Mouse (Mus musculus) erythroblast, embryonic 14.5 days (primary cell): ENCODE measurements at regions not wholly inside any gene's neighbourhood (a gene's known extent, or its start where the extent isn't known, plus 50 kb on each side); places are given as distances from the start of the nearest gene placed in this dataset.

ENCODE experiments used
- H3K27me3 ChIP-seq: 2 replicates; pipeline ENCODE4 v1.6.1; 2012; ENCODE audit warnings: inconsistent platforms; ENCODE audit not compliant: control insufficient read depth
- H3K36me3 ChIP-seq: 2 replicates; pipeline ENCODE4 v1.6.1; 2012; ENCODE audit warnings: mild to moderate bottlenecking, inconsistent platforms; ENCODE audit not compliant: control insufficient read depth
- H3K4me1 ChIP-seq: 2 replicates; pipeline ENCODE4 v1.6.1; 2012; ENCODE audit warnings: inconsistent platforms; ENCODE audit not compliant: control insufficient read depth
- H3K4me3 ChIP-seq: replicated peaks from 2 replicates; pipeline ENCODE3; 2012; ENCODE audit warnings: moderate library complexity, mild to moderate bottlenecking, inconsistent platforms
- H3K9me3 ChIP-seq: 2 replicates; pipeline ENCODE4 v1.6.1; 2012; ENCODE audit warnings: low read length, inconsistent platforms, mixed read lengths; ENCODE audit not compliant: control insufficient read depth
- GATA1 ChIP-seq: IDR thresholded peaks from 2 replicates; pipeline ENCODE4 v1.6.1; 2012; ENCODE audit warnings: low read length, inconsistent platforms, mixed read lengths
- TAL1 ChIP-seq: IDR thresholded peaks from 3 replicates; pipeline ENCODE4 v1.6.1; 2012; ENCODE audit warnings: low read length, inconsistent platforms, mixed read lengths

DNA sequence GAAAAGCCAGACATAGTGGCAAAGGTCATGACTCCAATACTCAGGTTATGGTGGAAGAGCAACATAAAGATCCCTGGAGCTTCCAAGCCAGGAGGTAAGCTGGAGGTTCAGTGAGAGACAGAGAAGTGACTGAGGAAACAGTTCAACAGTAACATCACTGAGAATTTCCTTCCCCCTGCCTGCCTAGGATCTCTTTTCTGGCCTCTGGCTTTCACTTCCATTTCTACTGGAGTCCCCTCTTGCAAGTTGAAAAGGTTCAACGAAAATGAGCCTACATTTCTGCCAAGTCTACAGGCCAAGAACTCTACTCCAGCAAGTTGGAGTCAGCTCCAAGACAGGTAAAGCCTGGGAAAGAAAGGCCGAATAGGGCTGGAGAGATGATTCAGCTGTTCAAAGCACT is 293.0 kb downstream of the Epha4 start:
- Histone ChIP-seq H3K9me3 (no peaks in the 10 kb centered on the region), H3K27me3 (no peaks in the 10 kb centered on the region), H3K4me3 (no peak overlapping the region), H3K4me1 (peaks cover 5% of the 10 kb centered on the region), H3K36me3 (no peaks in the 10 kb centered on the region)
- TF ChIP-seq GATA1 = no peak
- no peak for TF ChIP-seq TAL1

DNA sequence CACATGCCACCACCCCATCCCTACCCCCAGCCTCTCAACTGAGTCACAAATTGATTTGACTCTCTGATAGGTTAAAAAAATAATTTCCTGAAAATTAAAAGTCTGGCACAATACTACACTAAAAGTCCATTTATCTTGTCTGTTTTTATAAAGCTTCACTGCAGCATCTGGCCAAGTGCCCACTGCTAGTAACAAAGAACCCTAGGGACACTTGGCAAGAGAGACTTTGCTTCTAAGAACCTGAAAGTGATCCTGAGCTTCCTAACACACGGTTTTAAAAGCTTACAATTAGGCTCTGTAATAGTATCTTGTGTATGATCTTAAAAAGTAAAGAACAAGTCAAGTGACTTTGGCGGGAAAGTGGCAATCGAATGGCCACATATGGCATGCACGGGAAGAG is 288.3 kb downstream of the Epha4 start:
- TF ChIP-seq GATA1 (no peak), TAL1 (no peak)
- Histone ChIP-seq H3K4me1 (no peaks in the 10 kb centered on the region; the same call in 1 of the 2 replicates), H3K36me3 (no peaks in the 10 kb centered on the region), H3K27me3 (no peaks in the 10 kb centered on the region), H3K4me3 (no peak overlapping the region), H3K9me3 (no peaks in the 10 kb centered on the region)

DNA sequence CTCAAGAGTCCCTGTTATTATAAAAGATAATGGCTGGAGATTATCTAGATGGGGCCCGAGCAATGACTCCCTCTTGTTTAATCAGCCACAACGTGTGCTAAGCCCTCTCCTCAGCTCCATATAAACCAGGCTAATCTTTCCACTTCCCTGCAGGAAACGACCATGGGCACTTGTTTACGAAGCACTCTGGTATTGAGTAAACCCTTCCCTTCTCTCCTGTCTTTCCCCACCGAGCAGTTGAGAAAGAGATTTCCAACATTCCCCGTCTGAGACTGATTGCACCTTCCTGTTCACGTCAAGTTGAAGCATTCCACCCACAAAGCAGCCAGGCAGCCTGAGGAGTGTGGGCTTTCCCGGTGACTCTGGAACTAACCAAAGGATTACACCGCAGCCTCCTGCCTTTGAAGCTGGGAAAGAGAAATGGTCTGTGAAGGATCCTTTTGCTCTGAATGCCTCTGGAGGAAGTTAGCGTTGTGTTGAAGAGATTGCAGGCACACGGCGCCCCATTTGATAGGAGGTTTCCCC is 287.8 kb downstream of the Epha4 start:
- Histone ChIP-seq H3K4me1 (no peaks in the 10 kb centered on the region; the same call in 1 of the 2 replicates), H3K9me3 (no peaks in the 10 kb centered on the region), H3K36me3 (no peaks in the 10 kb centered on the region), H3K4me3 (no peak overlapping the region), H3K27me3 (no peaks in the 10 kb centered on the region)
- TF ChIP-seq TAL1 = no peak
- TF ChIP-seq GATA1 = no peak

DNA sequence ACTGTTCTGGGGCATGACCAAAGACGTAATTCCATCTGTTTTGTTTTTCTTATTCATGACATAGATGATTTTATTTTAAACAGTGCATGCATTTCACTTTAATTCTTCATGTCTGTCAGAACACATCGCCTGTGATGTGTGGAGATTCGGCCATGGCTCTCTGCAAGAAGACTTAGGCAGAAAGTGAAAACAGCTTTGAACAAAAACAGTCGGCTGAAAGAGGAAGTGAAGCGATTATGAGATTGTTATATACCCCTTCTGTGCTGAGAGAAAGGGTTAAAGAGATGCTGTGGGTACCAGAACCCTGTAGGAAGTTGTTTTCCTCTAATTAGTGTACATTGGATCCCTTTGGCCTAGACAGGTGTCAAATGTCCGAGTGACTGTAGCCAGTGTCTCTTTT is 287.1 kb downstream of the Epha4 start:
- H3K4me1 ChIP-seq = no peaks in the 10 kb centered on the region; the same call in 1 of the 2 replicates
- no peaks in the 10 kb centered on the region for H3K27me3 ChIP-seq
- H3K4me3 ChIP-seq = no peak overlapping the region
- no peak for TF ChIP-seq TAL1
- no peak for TF ChIP-seq GATA1
- no peaks in the 10 kb centered on the region for H3K36me3 ChIP-seq
- no peaks in the 10 kb centered on the region for H3K9me3 ChIP-seq

DNA sequence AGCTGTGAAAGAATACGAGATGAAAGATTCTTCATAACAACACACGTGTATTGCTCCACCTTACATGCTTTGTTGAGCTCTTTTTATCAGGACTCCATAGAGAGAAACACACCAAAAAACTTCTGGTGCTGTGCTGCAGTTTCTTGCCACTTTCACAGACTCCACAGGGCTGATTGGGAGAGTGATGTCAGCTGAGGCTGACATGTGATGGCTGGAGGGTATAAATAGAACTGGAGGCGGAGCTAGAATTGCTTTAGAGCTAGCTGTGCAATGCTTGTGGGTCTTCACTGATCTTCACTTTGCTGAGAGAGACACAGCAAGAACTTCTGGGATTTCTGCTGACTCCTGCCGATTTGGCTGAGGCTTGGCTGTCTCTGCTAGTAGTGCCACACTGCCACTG is 285.3 kb downstream of the Epha4 start:
- no peak overlapping the region for H3K4me3 ChIP-seq
- TF ChIP-seq TAL1 = no peak
- no peak for TF ChIP-seq GATA1

DNA sequence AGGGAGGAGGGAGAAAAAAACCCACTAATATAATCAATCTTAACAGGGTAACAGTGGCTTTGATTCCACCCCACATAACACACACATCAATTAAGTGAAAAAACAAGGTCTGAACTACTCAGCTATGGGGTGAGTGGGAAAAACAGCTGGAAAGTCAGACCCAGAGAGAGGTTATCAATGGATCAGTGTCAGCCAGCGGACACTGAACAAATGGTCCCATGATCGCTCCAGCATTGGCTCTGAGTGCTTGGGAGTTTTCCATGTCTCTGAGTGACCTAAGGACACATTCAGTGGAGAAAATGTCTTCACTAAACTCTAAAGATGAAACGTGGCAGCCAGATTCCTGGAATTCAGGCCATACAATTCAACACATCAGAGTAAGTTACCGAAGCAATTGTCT is 281.9 kb downstream of the Epha4 start:
- Histone ChIP-seq H3K4me3 (no peak overlapping the region), H3K9me3 (no peaks in the 10 kb centered on the region), H3K27me3 (no peaks in the 10 kb centered on the region), H3K36me3 (no peaks in the 10 kb centered on the region), H3K4me1 (no peaks in the 10 kb centered on the region)
- TF ChIP-seq GATA1 (no peak), TAL1 (no peak)

More for the DNA sequence above, 285.3 kb downstream of the Epha4 start:
- Histone ChIP-seq H3K36me3 (no peaks in the 10 kb centered on the region), H3K9me3 (no peaks in the 10 kb centered on the region), H3K4me1 (no peaks in the 10 kb centered on the region; the same call in 1 of the 2 replicates), H3K27me3 (no peaks in the 10 kb centered on the region)

DNA sequence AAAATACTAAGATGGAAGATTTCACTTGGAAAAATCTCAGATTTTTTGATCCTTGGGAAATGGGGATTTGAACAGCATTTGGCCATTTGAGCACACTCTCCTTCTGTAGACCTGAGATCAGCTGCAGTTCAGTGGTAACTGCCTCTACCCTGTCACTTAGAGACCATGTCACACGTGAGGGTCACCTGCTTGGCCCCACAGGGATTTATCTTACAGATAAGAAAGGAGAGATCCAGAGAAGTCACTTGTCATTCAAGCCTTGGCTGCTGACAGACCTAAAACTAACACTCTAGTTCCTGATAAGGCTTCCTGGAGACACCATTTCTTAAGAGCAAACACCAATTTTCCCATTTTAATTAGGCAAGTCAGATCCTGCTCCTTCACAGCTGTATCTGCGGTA is 270.2 kb downstream of the Epha4 start:
- H3K4me1 ChIP-seq = peaks cover 4% of the 10 kb centered on the region
- peaks cover 4% of the 10 kb centered on the region; the same call in 1 of the 2 replicates for H3K27me3 ChIP-seq

DNA sequence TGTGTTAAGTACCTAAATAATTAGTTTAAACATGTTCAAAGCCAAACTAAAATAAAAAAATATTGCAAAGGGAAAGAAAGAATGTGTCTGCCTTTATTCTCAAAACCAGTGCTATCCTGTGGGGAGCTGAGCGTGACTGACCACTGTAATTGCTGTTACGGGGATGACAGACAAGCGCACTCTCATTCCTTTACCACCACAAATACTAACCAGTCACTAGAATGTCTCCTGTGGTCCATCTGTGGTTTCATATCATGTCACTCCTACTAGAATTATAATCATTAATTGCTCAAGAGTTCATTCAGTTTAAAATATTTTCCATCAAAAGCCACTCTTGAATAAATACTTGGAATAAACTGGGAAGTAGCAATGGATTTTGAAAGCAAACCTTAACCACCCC is 268.8 kb downstream of the Epha4 start:
- Histone ChIP-seq H3K27me3 (peaks cover 4% of the 10 kb centered on the region; the same call in 1 of the 2 replicates), H3K4me3 (no peak overlapping the region), H3K4me1 (peaks cover 4% of the 10 kb centered on the region), H3K9me3 (no peaks in the 10 kb centered on the region), H3K36me3 (no peaks in the 10 kb centered on the region)
- TF ChIP-seq GATA1 (no peak), TAL1 (no peak)

More for the DNA sequence above, 270.2 kb downstream of the Epha4 start:
- Histone ChIP-seq H3K9me3 (no peaks in the 10 kb centered on the region), H3K4me3 (no peak overlapping the region), H3K36me3 (no peaks in the 10 kb centered on the region)
- TF ChIP-seq GATA1 (no peak), TAL1 (no peak)

DNA sequence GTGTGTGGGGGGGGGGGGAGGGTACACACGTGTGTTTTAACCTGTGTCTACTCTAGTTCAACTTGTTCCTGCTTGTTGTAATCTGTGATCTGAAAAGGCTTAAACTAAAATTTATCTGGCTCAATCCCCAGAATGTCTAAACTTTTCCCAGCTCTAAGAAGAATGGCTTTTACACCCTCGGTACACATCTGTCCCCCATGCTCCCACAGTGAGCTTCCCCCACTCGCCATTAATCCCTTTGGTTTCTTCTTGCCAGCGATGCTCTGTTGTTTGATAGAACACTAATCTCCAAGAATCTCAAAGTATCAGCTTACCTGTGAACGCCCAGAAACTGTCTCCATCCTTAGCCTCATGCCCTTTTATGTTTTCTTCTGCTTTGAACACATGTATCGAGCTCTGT is 260.6 kb downstream of the Epha4 start:
- Histone ChIP-seq H3K9me3 (no peaks in the 10 kb centered on the region), H3K4me1 (no peaks in the 10 kb centered on the region), H3K36me3 (no peaks in the 10 kb centered on the region), H3K27me3 (peaks cover 3% of the 10 kb centered on the region; the same call in 1 of the 2 replicates), H3K4me3 (no peak overlapping the region)
- no peak for TF ChIP-seq GATA1
- TF ChIP-seq TAL1 = no peak
